Mouse (Mus musculus) E14TG2a.4 (cell line): ENCODE measurements at regions not wholly inside any gene's neighbourhood (a gene's known extent, or its start where the extent isn't known, plus 50 kb on each side); places are given as distances from the start of the nearest gene placed in this dataset.

Source experiments
- H3K27me3 ChIP-seq: 2 replicates; pipeline ENCODE4 v1.6.1; 2014; ENCODE audit warnings: low read length, control low read depth; ENCODE audit not compliant: insufficient read depth
- H3K36me3 ChIP-seq: 2 replicates; pipeline ENCODE4 v1.6.1; 2014; ENCODE audit warnings: low read length, control low read depth; ENCODE audit not compliant: insufficient read depth
- H3K4me1 ChIP-seq: replicated peaks from 2 replicates; pipeline ENCODE4 v1.6.1; 2014; ENCODE audit warnings: low read depth, low read length, control low read depth
- H3K4me3 ChIP-seq: replicated peaks from 2 replicates; pipeline ENCODE4 v1.5.1; 2014; ENCODE audit warnings: mild to moderate bottlenecking, low read length
- H3K9me3 ChIP-seq: 2 replicates; pipeline ENCODE4 v1.6.1; 2014; ENCODE audit warnings: low read length, control low read depth
- CTCF ChIP-seq: conservative IDR thresholded peaks from 2 replicates; pipeline ENCODE4 v1.5.1; 2014; ENCODE audit warnings: low read length
- NANOG ChIP-seq: IDR thresholded peaks from 2 replicates; pipeline ENCODE4 v1.6.1; 2014; ENCODE audit warnings: borderline replicate concordance, low read length, mixed read lengths
- POU5F1 ChIP-seq: IDR thresholded peaks from 2 replicates; pipeline ENCODE4 v1.6.1; 2014; ENCODE audit warnings: low read length, borderline replicate concordance

DNA sequence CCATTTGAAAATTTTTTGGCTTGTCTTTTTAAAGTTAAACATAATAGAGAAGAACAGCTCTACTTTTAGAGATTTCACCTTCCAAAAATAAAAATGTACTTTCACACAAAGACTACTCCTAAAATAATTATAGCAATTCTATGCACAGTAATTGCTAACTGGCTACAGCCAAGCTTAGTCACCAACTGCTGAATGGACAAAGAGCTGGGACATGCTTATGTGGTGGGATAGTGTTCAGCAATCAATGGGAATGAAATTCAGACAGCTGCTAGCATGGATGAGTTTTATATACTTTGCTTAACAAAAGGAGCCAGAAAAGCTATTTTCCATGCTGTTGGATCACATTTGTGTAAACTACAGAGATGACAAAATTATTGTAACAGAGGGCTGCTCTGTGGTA is 2727.5 kb downstream of the Gm37988 start:
- TF ChIP-seq CTCF (no peak), POU5F1 (no peak), NANOG (no peak)
- Histone ChIP-seq H3K9me3 (no peaks in the 10 kb centered on the region), H3K36me3 (no peaks in the 10 kb centered on the region), H3K4me1 (no peaks in the 10 kb centered on the region), H3K4me3 (no peak overlapping the region), H3K27me3 (no peaks in the 10 kb centered on the region)

DNA sequence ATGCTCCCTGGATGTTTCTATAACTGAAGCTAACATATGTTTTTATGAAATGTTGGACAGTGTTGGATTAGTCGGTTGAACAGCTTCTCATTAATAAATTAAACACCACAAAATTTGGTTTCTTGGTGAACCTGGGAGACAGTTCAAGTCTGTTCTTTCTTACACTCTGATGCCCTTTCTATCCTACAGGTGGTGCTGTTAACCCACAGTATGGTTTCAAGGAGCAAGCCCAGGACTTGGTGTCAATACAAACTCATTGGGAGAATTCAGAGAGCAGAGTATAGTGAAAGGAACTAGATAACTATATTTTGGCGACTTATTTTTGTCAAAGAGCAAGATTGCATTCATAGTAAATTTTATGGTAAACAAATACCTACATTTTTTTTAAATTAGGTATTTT is 2735.8 kb downstream of the Gm37988 start:
- peak; percentile 45 for TF ChIP-seq CTCF
- no peak for TF ChIP-seq POU5F1
- 0 out of 2 replicates have a peak, but pooled peaks cover 4% of the 10 kb centered on the region for H3K4me1 ChIP-seq
- no peak overlapping the region for H3K4me3 ChIP-seq
- no peaks in the 10 kb centered on the region for H3K36me3 ChIP-seq
- H3K9me3 ChIP-seq, result no peaks in the 10 kb centered on the region
- no peaks in the 10 kb centered on the region for H3K27me3 ChIP-seq

DNA sequence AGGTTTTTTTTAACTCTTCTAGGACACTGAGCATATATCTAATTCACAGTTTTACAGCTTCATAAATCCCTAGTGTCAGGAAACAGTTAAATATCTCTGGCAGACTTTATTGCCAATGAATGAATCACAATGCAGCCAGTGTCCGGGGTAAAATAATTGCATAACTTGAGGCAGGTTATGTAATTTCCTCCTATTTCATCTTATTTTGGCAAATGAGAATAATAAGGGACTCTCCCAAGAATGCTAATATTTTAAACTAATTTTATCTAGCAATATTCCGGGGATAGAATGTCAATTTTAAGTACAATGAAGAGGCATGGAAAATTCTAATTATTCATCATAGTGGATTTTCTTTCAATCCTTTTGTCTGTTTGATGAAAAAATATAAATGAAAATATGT is 2740.6 kb downstream of the Gm37988 start:
- Histone ChIP-seq H3K4me1 (no peaks in the 10 kb centered on the region), H3K9me3 (no peaks in the 10 kb centered on the region), H3K27me3 (no peaks in the 10 kb centered on the region), H3K4me3 (no peak overlapping the region), H3K36me3 (no peaks in the 10 kb centered on the region)
- TF ChIP-seq NANOG (no peak), POU5F1 (no peak), CTCF (no peak)

DNA sequence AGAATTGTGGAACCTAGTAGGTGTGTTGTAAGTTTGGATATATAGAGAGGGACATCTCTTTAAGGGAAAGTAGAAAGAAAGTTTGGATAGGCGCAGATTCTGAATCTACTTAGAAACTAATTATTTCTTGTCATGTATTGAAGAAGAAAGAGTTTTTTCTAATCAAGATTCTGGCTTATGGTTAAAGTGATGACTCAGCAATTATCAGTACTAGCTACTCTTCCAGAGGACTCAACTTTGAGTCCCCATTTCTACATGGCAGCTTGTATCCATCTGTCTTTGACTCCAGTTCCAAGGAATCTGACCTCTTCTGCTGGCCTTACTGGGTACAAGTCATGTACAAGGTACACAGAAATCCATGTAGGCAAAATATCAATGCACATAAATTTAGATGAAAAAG is 2767.1 kb downstream of the Gm37988 start:
- TF ChIP-seq NANOG, result no peak
- TF ChIP-seq POU5F1, result no peak
- TF ChIP-seq CTCF, result no peak
- Histone ChIP-seq H3K4me3 (no peak overlapping the region), H3K4me1 (no peaks in the 10 kb centered on the region), H3K27me3 (no peaks in the 10 kb centered on the region), H3K36me3 (no peaks in the 10 kb centered on the region), H3K9me3 (no peaks in the 10 kb centered on the region)

DNA sequence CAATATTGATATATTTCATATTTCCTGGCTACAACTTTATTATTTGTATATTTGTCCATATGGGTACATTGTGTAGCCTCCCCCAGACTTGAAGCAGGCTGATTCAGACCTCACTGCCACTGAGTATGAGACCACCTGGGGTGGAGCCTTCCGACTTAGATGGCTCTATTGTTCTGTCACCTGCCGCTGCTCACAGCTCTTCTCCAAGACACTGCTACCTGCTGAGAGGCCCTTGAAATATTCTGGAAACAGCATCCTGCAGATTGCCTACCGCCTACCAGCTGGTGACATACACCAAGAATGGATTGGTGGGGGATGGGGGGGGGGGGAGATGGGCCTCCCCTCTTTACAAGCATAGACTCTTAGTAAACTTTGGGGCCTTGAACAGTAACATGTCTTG is 2778.7 kb downstream of the Gm37988 start:
- Histone ChIP-seq H3K36me3 (no peaks in the 10 kb centered on the region), H3K4me1 (no peaks in the 10 kb centered on the region), H3K27me3 (no peaks in the 10 kb centered on the region), H3K4me3 (no peak overlapping the region), H3K9me3 (peaks cover 26% of the 10 kb centered on the region)
- no peak; the same call in 1 of the 2 replicates for TF ChIP-seq NANOG
- no peak for TF ChIP-seq POU5F1
- TF ChIP-seq CTCF, result no peak

DNA sequence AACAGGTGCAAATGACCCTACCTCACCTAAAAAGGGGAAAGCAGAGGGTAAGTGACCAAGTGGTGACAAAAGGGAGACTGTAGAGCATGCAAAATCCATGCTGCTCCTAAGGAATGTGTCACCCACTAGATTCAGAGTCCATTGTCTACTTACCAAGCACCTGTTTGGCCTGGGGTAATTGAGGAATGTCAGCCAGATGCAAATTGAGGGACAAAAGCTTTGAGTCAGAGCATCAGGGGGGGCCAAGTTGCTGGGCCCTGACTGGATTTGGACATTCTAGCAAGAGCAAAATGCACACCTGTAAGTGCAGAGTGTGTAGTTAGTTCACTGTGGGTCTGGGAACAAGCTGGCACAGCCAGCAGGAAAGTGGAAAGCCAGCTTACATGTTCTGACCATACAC is 2783.6 kb downstream of the Gm37988 start:
- H3K9me3 ChIP-seq, result peaks cover 30% of the 10 kb centered on the region
- no peaks in the 10 kb centered on the region for H3K36me3 ChIP-seq
- H3K4me1 ChIP-seq, result no peaks in the 10 kb centered on the region
- no peaks in the 10 kb centered on the region for H3K27me3 ChIP-seq
- no peak overlapping the region for H3K4me3 ChIP-seq
- TF ChIP-seq POU5F1, result no peak
- no peak for TF ChIP-seq NANOG
- TF ChIP-seq CTCF, result no peak
